Mouse (Mus musculus) lung, embryonic 14.5 days (tissue): Measurements from ENCODE around the gene Nit1. TPM values are rescaled to one million over a fixed set of nuclear protein-coding genes. Genes with fewer than 3 reads are reported as not detected.

Experiments used
- ATAC-seq: fragments of 200-750 bp; cut with Nextera tagmentation; 2 replicates; pipeline ENCODE4 v1.8.0; 2017; ENCODE audit warnings: mild to moderate bottlenecking, moderate TSS enrichment, moderate library complexity; ENCODE audit not compliant: insufficient read depth
- DNase-seq: peaks from one replicate; pipeline ENCODE4 v3.0.0-alpha.2; 2015
- H3K27ac ChIP-seq: fragments of 300-500 bp; sonication (generic); 2 replicates; pipeline ENCODE4 v1.5.1; 2014; ENCODE audit warnings: low read depth, mild to moderate bottlenecking, moderate library complexity
- H3K27me3 ChIP-seq: fragments of 300-500 bp; sonication (generic); 2 replicates; pipeline ENCODE4 v1.6.1; 2014; ENCODE audit warnings: low read length, control low read depth; ENCODE audit not compliant: insufficient read depth
- H3K36me3 ChIP-seq: fragments of 300-500 bp; sonication (generic); 2 replicates; pipeline ENCODE4 v1.6.1; 2014; ENCODE audit warnings: control low read depth; ENCODE audit not compliant: insufficient read depth
- H3K4me1 ChIP-seq: fragments of 300-500 bp; sonication (generic); 2 replicates; pipeline ENCODE4 v1.6.1; 2014; ENCODE audit warnings: antibody characterized with exemption, control low read depth; ENCODE audit not compliant: insufficient read depth
- H3K4me2 ChIP-seq: fragments of 300-500 bp; sonication (generic); 2 replicates; pipeline ENCODE4 v1.6.1; 2014; ENCODE audit warnings: mild to moderate bottlenecking
- H3K4me3 ChIP-seq: fragments of 300-500 bp; sonication (generic); 2 replicates; pipeline ENCODE4 v1.5.1; 2014; ENCODE audit warnings: low read depth, low read length
- H3K9ac ChIP-seq: fragments of 300-500 bp; sonication (generic); 2 replicates; pipeline ENCODE4 v1.6.1; 2014
- H3K9me3 ChIP-seq: fragments of 300-500 bp; sonication (generic); 2 replicates; pipeline ENCODE4 v1.6.1; 2016; ENCODE audit warnings: low read depth, low read length, control low read depth
- CTCF ChIP-seq: IDR thresholded peaks from 2 replicates; pipeline ENCODE4 v1.5.1; 2016; ENCODE audit warnings: antibody characterized with exemption, low read depth
- WGBS: fragments of 180-500 bp; shearing (Covaris S2); extraction: QIAGEN DNeasy Blood & Tissue Kit; methylation state at CpG from one replicate; pipeline ENCODE4 v1.1.7; 2014; 5-methylcytosine and 5-hydroxymethylcytosine counted together
- polyA plus RNA-seq: library from polyadenylated mRNA; unstranded; fragments of >200 nt; fragmentation: Nextera tagmentation; extraction: Ambion mirVana; gene quantifications from 2 replicates; pipeline ENCODE4 v1.2.1, GENCODE M21; 2014

The Nit1 gene
- polyA plus RNA-seq, 1 experiment from 2014 or later = 27.5 TPM

GRCm38 (mm10) chr1:171294298-171295062 is 51.0 kb downstream of the Nit1 start, which contains the start of gene Ufc1:
Ufc1 (minus strand) TSS chr1:171295024.
- peak within 1 kb of the TSS; percentile 86 for H3K9ac ChIP-seq
- WGBS = under 1% methylated on average over 42 of the region's 42 CpGs

GRCm38 (mm10) chr1:171293906-171294297 is 51.5 kb downstream of the Nit1 start:
- H3K4me3 ChIP-seq = peak overlapping the region; percentile 64
- ATAC-seq (no peak), DNase-seq (peak; percentile 50)
- peak overlapping the region; percentile 89 for H3K4me2 ChIP-seq
- H3K27me3 ChIP-seq = peaks cover 8% of the 10 kb centered on the region; the same call in 1 of the 2 replicates
- 27% methylated on average over 5 of the region's 5 CpGs for WGBS
- H3K36me3 ChIP-seq = peaks cover 13% of the 10 kb centered on the region
- no peak for TF ChIP-seq CTCF
- H3K4me1 ChIP-seq = peaks cover 4% of the 10 kb centered on the region; the same call in 1 of the 2 replicates
- peak overlapping the region; percentile 86 for H3K9ac ChIP-seq
- peak overlapping the region; percentile 98 for H3K27ac ChIP-seq
- no peaks in the 10 kb centered on the region for H3K9me3 ChIP-seq

More at GRCm38 (mm10) chr1:171294298-171295062, 51.0 kb downstream of the Nit1 start, which contains the start of gene Ufc1:
- Histone ChIP-seq H3K4me2 (peak within 1 kb of the TSS; percentile 89), H3K27ac (peak within 1 kb of the TSS; percentile 98), H3K36me3 (peaks cover 7% of the 10 kb centered on the region), H3K4me1 (peaks cover 4% of the 10 kb centered on the region; the same call in 1 of the 2 replicates), H3K4me3 (peak within 1 kb of the TSS; percentile 64), H3K9me3 (no peaks in the 10 kb centered on the region), H3K27me3 (peaks cover 8% of the 10 kb centered on the region; the same call in 1 of the 2 replicates)
- ATAC-seq = peak; percentile 81
- peak; percentile 92 for DNase-seq
- peak; percentile 53 for TF ChIP-seq CTCF

GRCm38 (mm10) chr1:171293351-171293750 is 52.1 kb downstream of the Nit1 start:
- H3K9ac ChIP-seq = peak overlapping the region; percentile 86; the same call in 1 of the 2 replicates
- peaks cover 4% of the 10 kb centered on the region; the same call in 1 of the 2 replicates for H3K4me1 ChIP-seq
- H3K27me3 ChIP-seq = peaks cover 8% of the 10 kb centered on the region; the same call in 1 of the 2 replicates
- no peak overlapping the region for H3K27ac ChIP-seq
- peak overlapping the region; percentile 64; the same call in 1 of the 2 replicates for H3K4me3 ChIP-seq
- no peak for DNase-seq
- H3K9me3 ChIP-seq = no peaks in the 10 kb centered on the region
- WGBS = 80% methylated on average over 3 of the region's 3 CpGs
- no peak for TF ChIP-seq CTCF
- ATAC-seq = no peak
- peaks cover 18% of the 10 kb centered on the region for H3K36me3 ChIP-seq
- peak overlapping the region; percentile 89 for H3K4me2 ChIP-seq

- TF ChIP-seq CTCF = no peak
- H3K27ac ChIP-seq = peak overlapping the region; percentile 25; the same call in 1 of the 2 replicates
- peak overlapping the region; percentile 62 for H3K4me2 ChIP-seq
- peaks cover 5% of the 10 kb centered on the region for H3K4me1 ChIP-seq
- WGBS = 64% methylated on average over 4 of the region's 4 CpGs
- H3K36me3 ChIP-seq = peaks cover 52% of the 10 kb centered on the region
- DNase-seq (no peak), ATAC-seq (no peak)
- H3K9ac ChIP-seq = no peak overlapping the region
- no peaks in the 10 kb centered on the region for H3K27me3 ChIP-seq
- no peaks in the 10 kb centered on the region for H3K9me3 ChIP-seq
- no peak overlapping the region for H3K4me3 ChIP-seq
These were observed 57.1 kb downstream of the Nit1 start for GRCm38 (mm10) chr1:171288328-171288727.

Other genes starting within 250 kb of the Nit1 start
- gene Cfap126, start 231.7 kb downstream of the Nit1 start, polyA plus RNA-seq = 2.0 and 2.2 TPM in 2 replicates
- gene Sdhc, start 195.0 kb downstream of the Nit1 start, polyA plus RNA-seq = 281 and 304 TPM in 2 replicates
- 0.24 and 0.49 TPM in 2 replicates for gene Mpz, start 194.9 kb downstream of the Nit1 start, polyA plus RNA-seq
- 5.7 and 6.0 TPM in 2 replicates for gene Pcp4l1, start 149.4 kb downstream of the Nit1 start, polyA plus RNA-seq
- gene Nr1i3, start 131.7 kb downstream of the Nit1 start, polyA plus RNA-seq = 0.13 and 0.23 TPM in 2 replicates
- 33.7 and 37.9 TPM in 2 replicates for gene Tomm40l, start 123.1 kb downstream of the Nit1 start, polyA plus RNA-seq
- 1.6 and 3.7 TPM in 2 replicates for gene Apoa2, start 120.6 kb downstream of the Nit1 start, polyA plus RNA-seq
- 44.2 and 47.3 TPM in 2 replicates for gene Fcer1g, start 111.3 kb downstream of the Nit1 start, polyA plus RNA-seq
- gene Adamts4, start 95.2 kb downstream of the Nit1 start, polyA plus RNA-seq = 6.6 and 7.5 TPM in 2 replicates
- gene Ndufs2, start 94.3 kb downstream of the Nit1 start, polyA plus RNA-seq = 244 and 250 TPM in 2 replicates
- 80.3 and 94.3 TPM in 2 replicates for gene B4galt3, start 75.3 kb downstream of the Nit1 start, polyA plus RNA-seq
- gene Ppox, start 64.5 kb downstream of the Nit1 start, polyA plus RNA-seq = 50.9 and 51.7 TPM in 2 replicates
- 73.9 and 86.0 TPM in 2 replicates for gene Usp21, start 57.7 kb downstream of the Nit1 start, polyA plus RNA-seq
- 107 and 108 TPM in 2 replicates for gene Ufc1, start 50.6 kb downstream of the Nit1 start, polyA plus RNA-seq
- 48.8 and 48.9 TPM in 2 replicates for gene Dedd, start 16.5 kb downstream of the Nit1 start, polyA plus RNA-seq
- gene Pfdn2, start within 50 bp of the Nit1 start, polyA plus RNA-seq = 40.0 and 44.5 TPM in 2 replicates
- 1.0 and 1.5 TPM in 2 replicates for gene Klhdc9, start 15.2 kb upstream of the Nit1 start, polyA plus RNA-seq
- 2.3 and 2.4 TPM in 2 replicates for gene Nectin4, start 24.5 kb upstream of the Nit1 start, polyA plus RNA-seq
- 0.91 and 1.6 TPM in 2 replicates for gene Arhgap30, start 43.3 kb upstream of the Nit1 start, polyA plus RNA-seq
- gene Usf1, start 65.7 kb upstream of the Nit1 start, polyA plus RNA-seq = 81.0 and 81.9 TPM in 2 replicates
- 2.0 and 3.4 TPM in 2 replicates for gene Tstd1, start 73.2 kb upstream of the Nit1 start, polyA plus RNA-seq
- 83.6 and 91.3 TPM in 2 replicates for gene F11r, start 91.9 kb upstream of the Nit1 start, polyA plus RNA-seq
- 10.1 and 11.0 TPM in 2 replicates for gene Alyref2, start 157.8 kb upstream of the Nit1 start, polyA plus RNA-seq
- gene Itln1, start 189.6 kb upstream of the Nit1 start, polyA plus RNA-seq = not detected in 2 replicates
- 0.31 TPM in 1 of 2 replicates, not detected in the other for gene Cd244a, start 213.5 kb upstream of the Nit1 start, polyA plus RNA-seq